Mouse (Mus musculus): ENCODE measurements around the gene Spire2.
A peak's percentile ranks its signal among the peaks of the same experiment; 100 is the strongest.

The Spire2 gene

GRCm38 (mm10) chr8:123382516-123382915 is 50.0 kb downstream of the Spire2 start:
- no peak for DNase-seq (ENCODE audit: low spot score in 2 of 2)

- DNase-seq (ENCODE audit: low spot score in 2 of 2): no peak
These were observed 52.5 kb downstream of the Spire2 start for GRCm38 (mm10) chr8:123384883-123385540.

- DNase-seq (ENCODE audit: low spot score in 2 of 2): no peak
These were observed 54.5 kb downstream of the Spire2 start for GRCm38 (mm10) chr8:123387041-123387440.

GRCm38 (mm10) chr8:123387801-123388200 is 55.3 kb downstream of the Spire2 start:
- DNase-seq (ENCODE audit: low spot score in 2 of 2): no peak

- DNase-seq (ENCODE audit: low spot score in 2 of 2): no peak
These were observed 56.5 kb downstream of the Spire2 start for GRCm38 (mm10) chr8:123389026-123389425.

- DNase-seq (ENCODE audit: low spot score in 2 of 2): no peak
These were observed 65.8 kb downstream of the Spire2 start for GRCm38 (mm10) chr8:123398308-123398707.

- DNase-seq (ENCODE audit: low spot score in 2 of 2): no peak
These were observed 69.4 kb downstream of the Spire2 start for GRCm38 (mm10) chr8:123401936-123402335.

- no peak for DNase-seq (ENCODE audit: low spot score in 2 of 2)
These were observed 70.3 kb downstream of the Spire2 start for GRCm38 (mm10) chr8:123402730-123403326.

GRCm38 (mm10) chr8:123404521-123404920 is 72.0 kb downstream of the Spire2 start:
- no peak for DNase-seq (ENCODE audit: low spot score in 2 of 2)

GRCm38 (mm10) chr8:123406786-123407185 is 74.3 kb downstream of the Spire2 start, which contains the start of gene Mc1r:
Gene Mc1r, plus strand, starts transcription at chr8:123407107.
- peak; percentile 66 to 82 for DNase-seq (ENCODE audit: low spot score in 2 of 2)

GRCm38 (mm10) chr8:123407612-123408011 is 75.1 kb downstream of the Spire2 start:
- DNase-seq (ENCODE audit: low spot score in 2 of 2): no peak

- DNase-seq (ENCODE audit: low spot score in 2 of 2): no peak
These were observed 76.4 kb downstream of the Spire2 start for GRCm38 (mm10) chr8:123408586-123409544.

GRCm38 (mm10) chr8:123410049-123410587 is 77.6 kb downstream of the Spire2 start:
- peak in 1 of 2 experiments; percentile 57 for DNase-seq (ENCODE audit: low spot score in 2 of 2)

- no peak for DNase-seq (ENCODE audit: low spot score in 2 of 2)
These were observed 78.3 kb downstream of the Spire2 start for GRCm38 (mm10) chr8:123410788-123411187.

GRCm38 (mm10) chr8:123411246-123411645 is 78.7 kb downstream of the Spire2 start, which contains the start of gene Tubb3:
Gene Tubb3, plus strand, starts transcription at chr8:123411424.
- DNase-seq (ENCODE audit: low spot score in 2 of 2): peak; percentile 70 to 89

- DNase-seq (ENCODE audit: low spot score in 2 of 2): no peak
These were observed 79.3 kb downstream of the Spire2 start for GRCm38 (mm10) chr8:123411781-123412327.

- peak in 1 of 2 experiments; percentile 38 for DNase-seq (ENCODE audit: low spot score in 2 of 2)
These were observed 80.2 kb downstream of the Spire2 start for GRCm38 (mm10) chr8:123412560-123413170.

- DNase-seq (ENCODE audit: low spot score in 2 of 2): no peak
These were observed 81.7 kb downstream of the Spire2 start for GRCm38 (mm10) chr8:123414255-123414654.

- DNase-seq (ENCODE audit: low spot score in 2 of 2): peak in 1 of 2 experiments; percentile 18
These were observed 82.6 kb downstream of the Spire2 start for GRCm38 (mm10) chr8:123414997-123415696.
